Mouse (Mus musculus) erythroid progenitor cell, adult 5-6 weeks (primary cell): ENCODE data around the gene Lin9. TPM values are rescaled to one million over a fixed set of nuclear protein-coding genes. Genes with fewer than 3 reads are reported as not detected.
"Not testable (repeated sequence)": the region's sequence is repeated elsewhere in the genome, so short reads cannot be mapped to it uniquely, and the experiment has no call there.

Source experiments
- ATAC-seq: replicated peaks from 2 replicates; pipeline ENCODE4 v1.8.0; 2016; ENCODE audit warnings: moderate number of reproducible peaks, mild to moderate bottlenecking, moderate TSS enrichment, inconsistent platforms; ENCODE audit not compliant: poor library complexity, low FRiP score, severe bottlenecking
- total RNA-seq, 2 experiments: library from RNA; stranded (forward) in 1 of 2; stranded (reverse) in 1 of 2; fragments of 150-400 nt in 1 of 2; fragments of 186-747, 209-891 nt in 1 of 2; gene quantifications; 2 replicates each; pipeline versions ENCODE4 v1.2.3 to v1.2.4; 2015 to 2017; ENCODE audit warnings: low replicate concordance in 2 of 2

Lin9 gene
- 84.3 and 95.2 TPM in 2 replicates for total RNA-seq (2015; ENCODE audit: low replicate concordance)
- total RNA-seq (2017; ENCODE audit: low replicate concordance): 62.6 and 87.4 TPM in 2 replicates

- ATAC-seq: peak; percentile 89
These were observed at the start of gene Lin9 for GRCm38 (mm10) chr1:180641137-180641517. Gene Lin9 (plus strand): TSS chr1:180641150.

GRCm38 (mm10) chr1:180600578-180600977, 40.4 kb upstream of the Lin9 start:
- no peak for ATAC-seq

DNA sequence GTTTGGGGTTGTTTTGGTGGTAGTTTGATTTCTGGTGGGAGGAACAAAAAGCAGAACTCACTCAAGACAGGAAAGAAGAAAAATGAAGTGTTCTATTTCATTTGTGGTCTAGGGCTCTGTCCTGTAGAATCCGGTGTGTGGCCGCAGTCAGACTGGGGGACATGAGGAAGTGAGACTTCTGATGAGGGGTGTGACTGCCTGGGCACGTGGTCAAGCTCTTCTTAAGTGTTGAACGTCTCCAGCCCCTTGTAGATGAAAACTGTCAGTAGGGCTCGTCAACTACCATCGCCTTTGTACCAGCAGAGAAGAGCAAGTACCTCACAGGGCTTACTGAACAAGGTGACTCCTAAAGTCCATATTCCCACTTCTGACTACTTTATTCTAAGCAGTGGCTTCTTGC, 39.1 kb upstream of the Lin9 start:
- no peak for ATAC-seq

DNA sequence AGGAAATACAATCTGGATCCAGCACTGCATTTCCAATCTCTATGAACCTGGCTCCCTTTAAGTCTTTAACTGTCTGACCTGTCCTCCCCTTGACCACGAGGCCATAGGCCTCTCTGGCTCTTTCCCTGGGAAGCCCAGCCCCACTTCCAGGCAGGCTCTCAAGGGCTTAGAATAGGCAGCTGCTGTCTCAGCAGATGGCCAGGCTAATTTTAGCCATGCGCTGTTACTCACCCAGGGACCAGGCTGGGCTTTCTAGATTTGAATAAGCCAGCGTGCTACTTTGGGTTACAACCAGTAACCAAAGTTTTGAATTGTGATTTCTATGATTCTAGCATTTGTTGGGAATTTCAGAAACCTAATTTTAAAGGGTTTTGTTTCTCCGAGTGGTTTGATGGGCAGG, 36.4 kb upstream of the Lin9 start:
- ATAC-seq: no peak

DNA sequence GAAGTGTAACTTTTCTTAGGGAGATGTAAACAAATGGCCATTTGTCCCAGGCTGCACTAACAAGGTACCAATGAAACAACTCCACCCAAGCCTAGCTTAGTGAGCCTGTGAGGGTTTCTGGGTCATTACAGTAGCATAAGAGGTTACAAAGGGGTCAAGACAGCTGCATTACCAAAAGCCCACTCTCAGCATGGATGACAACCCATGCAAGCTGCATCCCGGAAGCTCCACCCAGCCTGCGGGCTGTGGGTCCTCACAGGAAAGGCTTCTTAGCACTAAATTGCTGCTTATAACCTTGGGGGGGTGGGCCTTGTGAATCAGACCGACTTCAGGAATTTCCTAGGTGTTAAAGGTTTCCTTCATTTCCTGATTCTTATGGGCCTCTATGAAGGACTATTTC, 34.8 kb upstream of the Lin9 start:
- no peak for ATAC-seq

GRCm38 (mm10) chr1:180606796-180607577, 34.0 kb upstream of the Lin9 start:
- no peak for ATAC-seq

- ATAC-seq: no peak
These were observed 33.4 kb upstream of the Lin9 start for GRCm38 (mm10) chr1:180607578-180607879.

DNA sequence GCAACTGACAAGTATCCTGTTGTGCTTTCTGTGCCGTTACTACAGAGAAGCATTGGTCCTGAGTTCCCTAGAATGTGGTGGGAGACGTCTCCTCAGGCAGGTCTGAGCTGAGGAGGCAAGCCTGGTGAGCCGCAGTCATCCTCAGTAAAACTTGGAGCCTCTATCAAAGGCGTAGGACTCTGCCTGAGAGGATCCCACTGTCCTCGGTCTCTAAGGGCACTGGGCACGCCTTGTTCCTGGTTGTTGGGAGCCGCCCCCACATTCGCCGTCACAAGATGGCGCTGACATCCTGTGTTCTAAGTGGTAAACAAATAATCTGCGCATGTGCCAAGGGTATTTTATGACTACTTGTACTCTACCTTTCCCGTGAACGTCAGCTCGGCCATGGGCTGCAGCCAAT, 29.1 kb upstream of the Lin9 start:
- ATAC-seq: not testable (repeated sequence)

GRCm38 (mm10) chr1:180616762-180617161, 24.2 kb upstream of the Lin9 start:
- ATAC-seq: no peak

DNA sequence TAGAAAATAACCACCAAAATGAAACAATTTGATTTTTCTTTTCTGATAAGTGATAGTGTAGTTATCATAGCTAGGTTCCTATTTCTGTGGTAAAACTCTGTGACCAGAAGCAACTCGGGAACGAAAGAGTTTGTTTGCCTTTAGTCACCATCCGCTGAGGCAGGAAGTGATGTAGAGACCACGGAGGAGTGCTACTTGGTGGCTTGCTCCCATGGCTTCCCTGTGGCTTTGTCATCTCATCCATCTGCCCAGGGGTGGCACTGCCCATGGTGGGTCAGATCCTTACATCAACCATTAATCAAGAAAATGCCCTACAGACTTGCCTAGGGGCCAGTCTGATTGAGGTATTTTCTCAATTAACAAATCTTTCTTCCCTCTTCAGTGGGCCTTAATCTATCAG, 18.6 kb upstream of the Lin9 start:
- ATAC-seq: no peak

DNA sequence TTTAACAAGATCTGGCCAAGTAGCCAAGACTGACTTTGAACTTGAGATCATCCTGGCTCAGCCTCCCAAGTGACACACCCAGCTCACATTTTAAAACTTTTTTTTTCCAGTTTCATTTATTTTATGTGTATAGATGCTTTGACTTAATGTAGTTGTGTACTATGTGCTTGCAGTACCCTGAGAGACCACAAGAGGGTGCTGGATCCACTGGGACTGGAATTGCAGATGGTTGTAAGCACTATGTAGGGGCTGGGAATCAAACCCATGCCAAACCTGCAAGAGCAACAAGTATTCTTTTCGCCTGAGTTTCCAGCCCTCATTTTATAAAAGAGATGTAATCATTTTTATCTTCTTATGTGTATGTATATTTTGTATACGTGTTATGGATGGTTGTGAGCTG, 17.0 kb upstream of the Lin9 start:
- no peak for ATAC-seq

GRCm38 (mm10) chr1:180626141-180626540, 14.8 kb upstream of the Lin9 start:
- ATAC-seq: no peak

DNA sequence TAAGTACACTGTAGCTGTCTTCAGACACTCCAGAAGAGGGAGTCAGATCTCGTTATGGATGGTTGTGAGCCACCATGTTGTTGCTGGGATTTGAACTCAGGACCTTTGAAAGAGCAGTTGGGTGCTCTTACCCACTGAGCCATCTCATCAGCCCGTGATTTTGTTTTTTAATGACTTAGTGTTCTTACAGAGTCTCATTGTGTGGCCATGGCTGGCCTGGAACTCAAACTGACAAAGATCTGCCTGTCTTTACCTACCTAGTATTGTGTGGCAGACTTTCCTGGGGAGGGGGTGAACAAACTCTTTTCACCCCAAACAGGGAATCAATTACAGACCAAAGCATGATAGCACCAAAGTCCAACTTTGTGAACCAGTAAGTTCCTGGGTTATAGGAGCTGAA, 3.2 kb upstream of the Lin9 start:
- ATAC-seq: not testable (repeated sequence)

- no peak for ATAC-seq
These were observed 1.2 kb upstream of the Lin9 start for GRCm38 (mm10) chr1:180639416-180640401.

DNA sequence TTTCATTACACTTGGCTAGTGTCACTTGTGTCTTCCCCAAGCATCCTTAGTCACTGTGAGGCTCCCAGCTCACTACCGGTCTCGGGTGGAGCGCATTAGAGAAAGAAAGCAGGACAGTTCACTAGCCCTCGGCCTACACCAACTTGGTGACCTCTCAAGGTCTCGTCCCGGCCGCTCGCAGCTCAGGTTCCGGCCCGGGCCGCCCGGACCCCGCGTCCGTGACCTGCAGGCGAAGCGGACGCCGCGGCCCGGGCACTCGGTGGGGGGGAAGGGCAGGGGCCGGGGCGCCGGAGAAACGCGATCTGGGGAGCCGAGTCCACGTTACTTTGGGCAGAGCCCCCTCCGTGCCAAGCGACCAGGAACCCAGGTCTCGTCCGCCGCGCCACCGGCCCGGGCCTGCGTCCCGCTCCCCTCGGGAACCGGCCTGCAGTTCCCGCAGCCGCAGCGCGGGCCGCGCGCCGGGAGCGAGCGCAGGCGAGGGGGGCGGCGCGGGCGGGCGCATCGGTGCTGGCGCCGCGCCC, 285 bp upstream of the Lin9 start:
- peak; percentile 62 for ATAC-seq

DNA sequence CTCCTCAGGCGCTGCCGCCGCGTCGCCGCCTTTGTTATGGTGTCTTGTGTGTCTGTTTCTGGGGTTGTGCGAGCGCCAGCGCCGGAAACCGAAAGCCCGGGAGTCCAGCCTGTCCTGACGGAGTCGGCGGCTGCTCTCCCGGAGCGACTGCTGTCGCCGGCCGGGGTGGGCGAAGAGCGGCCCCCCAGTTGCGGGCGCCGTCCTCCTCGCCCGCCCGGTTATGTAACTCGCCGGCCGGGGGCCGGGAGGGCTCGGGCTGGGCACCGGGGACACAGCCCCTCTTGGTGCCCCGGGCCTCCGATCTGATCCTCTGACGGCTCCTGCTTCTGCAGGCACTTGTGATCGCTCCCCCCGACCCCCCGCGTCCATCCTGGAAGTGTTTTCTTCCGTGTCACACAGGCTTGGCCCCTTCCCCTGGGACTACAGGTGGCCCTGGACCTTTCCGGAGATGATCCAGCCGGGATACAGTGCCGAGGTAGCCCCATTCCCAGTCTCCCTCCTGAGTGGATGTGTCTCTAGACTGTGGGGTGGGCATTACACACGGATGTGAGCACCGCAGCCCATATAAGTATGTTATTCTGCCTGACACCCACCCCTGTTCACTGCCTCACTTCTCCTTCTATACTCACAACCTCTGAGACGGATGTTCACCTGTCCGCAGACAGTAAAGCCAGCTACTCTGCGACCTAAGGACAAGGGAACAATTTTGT, 723 bp downstream of the Lin9 start:
- peak; percentile 31 for ATAC-seq

GRCm38 (mm10) chr1:180642228-180642564, 1.2 kb downstream of the Lin9 start:
- no peak for ATAC-seq

GRCm38 (mm10) chr1:180691284-180691683, 50.3 kb downstream of the Lin9 start:
- ATAC-seq: no peak

DNA sequence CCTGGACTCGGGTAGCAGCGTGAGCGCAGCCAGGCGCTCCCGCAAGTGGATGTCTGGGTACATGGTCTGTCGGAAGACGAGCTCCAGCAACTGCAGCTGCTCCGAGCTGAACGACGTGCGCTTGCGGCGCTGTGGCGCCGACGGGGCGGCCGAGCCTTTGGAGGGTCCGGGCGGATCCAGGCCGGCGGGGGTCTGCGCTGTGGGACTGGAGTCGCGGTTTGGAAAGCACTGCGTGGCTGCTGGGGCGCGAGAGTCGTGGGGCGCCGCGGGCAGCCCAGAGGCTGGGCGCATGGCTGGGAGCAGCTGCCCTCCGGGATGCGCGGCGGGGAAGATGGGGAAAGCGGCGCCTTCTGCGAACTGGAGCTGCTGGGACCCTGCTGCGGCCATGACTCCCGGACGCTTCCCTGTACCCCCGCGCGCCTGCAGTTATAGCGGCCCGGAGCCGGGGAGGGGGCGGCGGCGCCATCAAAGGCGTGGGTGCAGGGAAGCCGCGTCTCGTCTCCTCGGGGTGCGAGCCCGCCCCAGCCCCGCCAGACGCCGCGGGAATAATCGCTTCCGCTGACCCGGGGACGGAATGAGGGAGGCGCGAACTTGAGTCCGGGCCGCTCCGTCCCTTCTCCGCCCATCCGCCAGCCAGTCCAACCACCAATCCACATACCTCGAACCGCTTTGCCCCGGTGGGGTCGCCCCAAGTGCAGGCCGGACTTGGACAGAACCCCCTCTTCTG, 55.8 kb downstream of the Lin9 start, which contains the start of gene Mixl1:
TSS of gene Mixl1 (minus strand) at position 409 of the 727 bp plus-strand sequence.
- no peak for ATAC-seq
